Mouse (Mus musculus) MN1 (cell line): ENCODE results near the gene Itga9.

Experiments
- DNase-seq: peaks from one replicate; pipeline ENCODE4 v3.0.0-alpha.2; 2016; ENCODE audit warnings: low spot score

The Itga9 gene

GRCm38 (mm10) chr9:118607701-118608401 lies 1.4 kb downstream of the Itga9 start:
- DNase-seq, result no peak

DNA sequence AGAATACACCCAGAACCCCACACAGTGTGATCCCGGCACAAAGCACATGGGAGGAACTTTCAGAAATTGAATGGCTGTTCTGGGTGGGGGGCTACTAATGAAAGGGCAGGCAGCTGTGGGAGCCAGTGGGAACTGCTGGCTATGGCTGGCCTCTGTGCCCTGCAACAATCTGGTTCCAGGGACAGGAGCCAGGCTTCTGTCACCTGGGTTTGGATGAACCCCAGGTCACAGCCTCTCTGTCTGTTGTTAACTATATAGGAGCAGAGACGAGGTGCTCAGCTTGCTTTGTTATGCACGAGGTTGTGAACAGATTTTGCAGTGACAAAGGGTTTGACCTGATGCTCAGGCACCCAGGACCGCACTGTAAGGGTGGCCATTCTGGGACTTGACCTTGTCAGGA lies 2.1 kb downstream of the Itga9 start:
- DNase-seq, result no peak

- DNase-seq, result no peak
These were observed 3.6 kb downstream of the Itga9 start for GRCm38 (mm10) chr9:118610060-118610459.

GRCm38 (mm10) chr9:118611111-118611541 lies 4.6 kb downstream of the Itga9 start:
- no peak for DNase-seq

- DNase-seq, result no peak
These were observed 5.6 kb downstream of the Itga9 start for GRCm38 (mm10) chr9:118611958-118612581.

GRCm38 (mm10) chr9:118617237-118617636 lies 10.7 kb downstream of the Itga9 start:
- no peak for DNase-seq

GRCm38 (mm10) chr9:118618732-118619250 lies 12.3 kb downstream of the Itga9 start:
- DNase-seq, result no peak

GRCm38 (mm10) chr9:118620807-118621206 lies 14.3 kb downstream of the Itga9 start:
- DNase-seq, result no peak

- DNase-seq, result no peak
These were observed 15.2 kb downstream of the Itga9 start for GRCm38 (mm10) chr9:118621691-118622090.

DNA sequence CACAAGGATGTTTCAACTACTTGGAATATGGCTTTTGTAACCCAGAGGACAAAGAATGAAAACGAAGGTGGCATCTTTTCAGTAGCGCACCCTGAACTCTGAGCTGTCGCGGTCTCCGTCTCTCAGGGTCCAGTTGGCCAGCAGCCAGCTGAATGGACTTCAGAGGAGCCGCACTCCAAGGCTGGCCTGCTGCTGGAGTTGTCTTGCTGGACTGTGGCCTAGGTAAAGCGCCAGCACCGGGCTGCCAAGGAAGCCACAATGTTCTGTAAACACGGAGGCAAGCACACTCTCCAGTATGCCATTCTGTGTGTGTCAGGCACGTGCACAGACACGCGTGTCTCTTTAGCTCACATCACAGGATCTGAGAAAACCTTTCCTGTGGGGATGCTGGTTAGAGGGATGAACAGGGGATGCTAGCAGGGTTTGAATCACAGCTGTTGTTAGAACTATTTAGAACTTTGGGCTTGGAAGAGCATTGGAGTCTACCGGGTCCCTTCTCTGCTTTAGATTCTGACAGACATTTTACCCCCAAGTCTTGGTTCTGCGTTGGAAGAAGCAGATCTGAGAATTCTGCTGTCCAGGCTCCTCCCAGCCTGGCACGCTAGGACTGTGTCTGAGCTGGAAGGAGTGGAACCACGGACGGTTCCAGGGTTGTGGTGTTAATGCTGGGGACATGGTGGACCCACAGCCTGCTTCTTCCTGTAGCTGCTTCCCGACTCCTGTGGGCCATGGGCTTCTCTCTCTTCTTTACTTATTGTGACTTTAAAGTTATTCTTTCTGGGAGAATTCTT lies 16.1 kb downstream of the Itga9 start:
- no peak for DNase-seq

DNA sequence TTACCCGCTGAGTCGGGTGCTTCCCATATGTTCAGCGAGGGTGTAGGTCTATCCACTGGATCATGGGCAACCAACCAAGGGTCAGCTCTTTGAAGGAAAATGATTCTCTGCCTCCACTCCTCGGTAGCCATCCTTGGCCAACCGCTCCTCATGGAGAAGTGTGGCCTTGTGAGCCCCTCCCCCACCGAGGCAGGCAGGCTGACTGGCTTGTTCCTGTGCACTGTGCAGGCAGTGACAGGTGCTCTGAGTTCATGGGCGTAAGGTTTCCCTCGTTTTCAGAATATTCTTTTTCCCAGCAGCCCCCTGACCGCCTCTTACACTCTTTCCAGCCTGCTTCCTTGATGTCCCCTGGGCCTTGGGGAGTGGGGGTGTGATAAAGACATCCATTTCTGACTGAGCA lies 17.0 kb downstream of the Itga9 start:
- no peak for DNase-seq

- DNase-seq, result no peak
These were observed 17.7 kb downstream of the Itga9 start for GRCm38 (mm10) chr9:118624146-118624545.

- DNase-seq, result no peak
These were observed 23.4 kb downstream of the Itga9 start for GRCm38 (mm10) chr9:118629763-118630379.

DNA sequence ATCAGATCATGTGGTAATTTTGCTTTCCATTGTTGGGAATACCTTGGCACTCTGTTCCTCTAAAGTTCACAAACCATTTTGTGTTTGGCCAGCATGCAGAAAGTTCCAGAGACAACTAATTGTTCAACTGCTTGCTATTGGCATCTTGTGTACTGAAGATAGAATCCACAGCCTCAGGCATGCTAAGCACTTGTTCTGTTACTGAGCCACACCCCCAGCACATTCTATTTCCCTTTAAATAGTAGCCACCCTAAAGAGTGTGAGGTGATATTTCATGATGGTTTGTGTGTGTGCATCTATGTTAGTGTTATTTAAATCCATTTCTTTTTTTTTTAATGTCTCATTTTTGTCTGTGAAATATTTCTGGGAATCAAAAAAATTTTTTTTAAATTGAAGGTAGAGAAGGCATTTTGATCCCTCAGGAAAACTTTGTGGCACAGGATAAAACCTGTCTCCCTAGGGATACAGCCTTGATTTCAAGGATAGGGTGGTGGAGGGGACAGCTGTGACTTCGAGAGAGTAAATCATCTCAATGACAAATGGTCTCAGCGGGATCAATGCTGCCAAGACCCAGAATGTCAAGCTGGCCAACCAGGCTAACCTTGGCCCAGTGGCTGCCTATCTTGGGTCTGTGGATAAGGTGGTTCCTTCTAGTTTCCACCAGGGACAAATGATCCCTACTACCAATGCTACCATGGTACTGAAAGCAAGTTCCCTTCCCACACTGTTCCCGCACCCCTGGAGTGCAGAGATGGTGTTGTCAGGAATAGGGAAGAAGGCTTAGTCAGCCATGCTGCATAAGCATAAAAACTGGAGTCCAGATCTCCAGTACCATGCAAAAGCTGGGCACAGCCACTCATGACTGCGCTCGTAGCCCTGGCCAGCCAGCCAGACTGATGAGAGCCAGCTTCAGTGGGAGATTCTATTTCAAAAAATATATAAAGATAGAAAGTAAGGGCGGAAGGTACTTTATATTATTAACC lies 25.6 kb downstream of the Itga9 start:
- DNase-seq, result no peak

DNA sequence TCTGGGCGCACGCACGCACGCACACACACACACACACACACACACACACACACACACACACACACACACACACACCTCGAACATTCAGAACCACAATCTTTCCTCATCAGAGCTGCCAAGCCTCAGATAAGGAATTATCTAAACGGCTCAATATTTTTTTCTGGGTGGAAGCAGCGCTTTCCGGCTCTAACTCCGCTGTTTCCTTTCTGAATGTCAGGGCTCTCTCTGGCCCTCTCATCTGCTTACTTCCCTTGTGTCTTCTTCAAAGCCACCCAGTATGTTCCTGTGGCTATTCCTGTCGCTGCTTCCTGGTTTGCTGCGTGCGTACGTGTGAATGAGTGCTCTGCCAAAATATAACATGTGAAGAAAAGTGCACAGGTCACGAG lies 26.3 kb downstream of the Itga9 start:
- DNase-seq, result no peak

DNA sequence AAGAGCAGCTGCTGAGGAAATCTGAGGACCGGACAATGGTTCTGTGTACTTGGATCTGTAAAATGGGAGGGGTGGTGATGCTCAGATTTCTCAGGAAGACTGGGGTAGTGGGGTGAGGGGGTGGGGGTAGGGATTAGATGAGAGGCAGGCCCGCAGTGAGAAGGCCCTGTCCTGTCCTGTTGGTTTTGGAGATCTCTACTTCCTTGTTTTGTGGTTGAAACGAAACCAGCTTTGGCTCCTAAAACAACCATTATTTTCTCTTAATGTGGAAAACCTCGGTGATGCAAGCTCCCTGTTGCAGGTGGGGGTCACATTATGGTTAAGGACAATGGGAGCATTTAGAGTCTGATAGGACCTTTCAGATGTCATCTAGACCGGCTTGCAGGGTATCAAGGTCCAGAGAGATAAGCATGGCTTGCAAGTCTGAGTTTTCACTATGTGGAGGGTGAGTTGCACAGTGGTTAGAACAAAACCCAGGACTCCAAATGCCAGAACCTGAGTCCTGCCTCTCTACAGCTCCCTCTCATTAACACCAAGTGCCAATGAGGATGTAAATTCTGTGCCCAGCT lies 32.2 kb downstream of the Itga9 start:
- DNase-seq, result no peak

DNA sequence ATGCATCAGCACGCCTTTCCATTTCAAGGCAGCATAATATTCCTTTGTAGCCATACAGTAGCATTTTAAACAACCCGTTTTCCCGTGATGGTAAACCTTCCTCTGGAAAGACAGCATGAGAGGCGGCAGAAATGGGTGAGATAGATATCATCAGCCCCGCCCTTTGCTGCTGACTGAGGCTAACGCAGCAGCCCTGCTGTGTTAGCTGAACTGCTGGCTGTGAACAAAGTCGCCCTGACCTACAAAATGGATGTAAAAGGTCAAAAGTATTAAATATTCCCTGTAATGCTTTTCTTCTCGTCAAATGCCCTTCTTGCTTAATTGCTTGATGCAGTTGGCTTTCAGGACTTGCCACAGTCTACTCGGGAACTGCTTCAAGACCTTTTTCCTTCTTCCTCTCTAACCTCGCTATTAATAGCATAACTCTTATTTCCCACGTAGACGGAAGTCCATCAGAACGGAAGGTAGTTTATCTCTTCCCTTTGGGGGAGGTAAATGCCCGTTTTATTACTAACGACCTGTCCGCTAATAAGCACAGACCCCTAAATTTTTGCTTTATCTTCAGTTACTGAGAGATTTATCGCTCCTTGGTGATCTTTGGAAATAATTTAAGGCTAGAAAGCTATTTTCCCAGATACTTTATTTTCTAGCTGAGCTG lies 39.3 kb downstream of the Itga9 start:
- DNase-seq, result no peak

GRCm38 (mm10) chr9:118647495-118647894 lies 41.0 kb downstream of the Itga9 start:
- no peak for DNase-seq

GRCm38 (mm10) chr9:118650976-118651375 lies 44.5 kb downstream of the Itga9 start:
- no peak for DNase-seq

GRCm38 (mm10) chr9:118651939-118652338 lies 45.4 kb downstream of the Itga9 start:
- DNase-seq, result no peak
